Mouse (Mus musculus) hematopoietic stem cell, adult 5-6 weeks (primary cell): ENCODE results near the gene Palm. TPM values are rescaled to one million over a fixed set of nuclear protein-coding genes. Genes with fewer than 3 reads are reported as not detected.
"Not testable (repeated sequence)": the region's sequence is repeated elsewhere in the genome, so short reads cannot be mapped to it uniquely, and the experiment has no call there.

Experiments
- ATAC-seq, 2 experiments: fragments of 125-278 bp in 1 of 2; replicated peaks in 1 of 2; 2 replicates each; pipeline ENCODE4 v1.8.0; 2016 to 2017; ENCODE audit warnings: inconsistent platforms in 2 of 2, mild to moderate bottlenecking in 2 of 2, moderate number of reproducible peaks in 2 of 2, low read depth in 1 of 2, moderate TSS enrichment in 1 of 2; ENCODE audit not compliant: low FRiP score in 2 of 2, poor library complexity in 2 of 2, severe bottlenecking in 2 of 2, insufficient read depth in 1 of 2, low TSS enrichment in 1 of 2
- total RNA-seq: library from RNA; stranded (forward); fragments of 172-1452, 232-1000 nt; gene quantifications from 2 replicates; pipeline ENCODE4 v1.2.3, GENCODE M21; 2017

Gene Palm
- total RNA-seq, result 8.8 and 12.4 TPM in 2 replicates

DNA sequence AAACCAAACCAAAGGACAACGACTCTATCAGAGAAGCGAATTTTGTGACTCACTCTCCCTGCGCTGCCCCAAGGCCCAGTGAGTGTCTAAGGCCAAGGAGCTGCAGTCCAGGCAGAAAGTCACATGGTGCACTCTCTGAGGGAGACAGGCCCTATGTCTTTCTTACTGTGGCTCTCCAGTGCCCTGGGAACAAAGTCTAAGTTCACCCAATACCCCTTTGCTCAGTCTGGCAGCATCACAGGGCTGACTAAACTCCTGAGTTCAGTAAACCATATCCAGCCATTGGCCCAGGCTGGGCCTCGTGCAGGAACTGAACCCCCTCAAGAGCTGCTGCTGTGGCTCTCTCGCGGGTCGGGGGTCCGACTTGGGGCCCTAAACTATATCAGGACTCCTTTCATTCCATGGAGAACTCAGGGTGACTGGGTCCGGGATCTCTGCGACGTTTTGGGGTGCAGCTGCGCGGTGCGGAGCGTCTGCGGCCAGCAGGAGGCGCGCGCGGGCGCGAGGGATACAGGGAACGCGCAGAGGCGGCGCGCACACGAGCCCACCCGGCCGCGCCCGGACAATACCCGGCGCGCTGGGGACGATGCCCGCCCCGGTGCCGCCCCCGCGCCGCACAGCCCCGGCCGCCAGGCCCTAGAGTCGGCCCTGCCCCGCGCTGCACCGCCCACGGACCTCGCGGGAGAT, at the start of gene Palm:
Palm (plus strand) TSS at position 522 of the 687 bp plus-strand sequence.
- peak in 1 of 2 experiments; percentile 46; a peak in 1 of 4 replicates for ATAC-seq

DNA sequence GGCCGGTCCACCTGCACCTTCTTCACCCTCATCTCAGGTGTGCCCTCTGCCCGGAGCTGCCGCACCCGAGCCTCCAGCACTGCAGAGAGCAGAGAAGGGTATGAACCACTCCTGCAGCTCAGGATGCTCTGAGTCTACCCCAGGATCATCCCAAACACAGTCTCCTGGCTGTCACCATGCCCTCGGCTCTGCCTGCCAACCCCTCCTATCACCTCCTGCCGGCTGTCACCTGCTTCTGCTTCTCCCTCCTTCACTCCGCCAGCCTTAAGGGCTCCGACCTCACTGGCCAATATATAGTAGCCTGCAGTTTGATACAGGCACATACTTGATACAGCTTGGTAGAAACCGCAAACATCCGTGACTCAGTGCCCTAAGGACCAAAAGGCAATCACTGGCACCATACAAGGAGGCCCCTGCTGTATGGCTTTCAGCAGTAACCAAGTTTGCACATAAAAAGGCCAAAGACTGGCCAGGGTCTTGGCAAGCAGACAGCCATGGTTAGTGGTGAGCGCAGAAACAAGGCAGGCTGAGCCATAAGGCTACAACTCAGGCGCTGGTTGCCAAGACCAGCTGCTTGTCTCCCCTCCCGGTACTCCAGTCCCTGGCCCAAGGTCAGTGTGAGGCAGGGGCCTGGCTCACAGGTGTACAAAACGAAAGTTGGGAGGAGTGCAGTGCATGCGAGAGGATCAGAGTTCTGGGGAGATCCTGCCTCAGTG, 49.6 kb upstream of the Palm start:
- no peak for ATAC-seq

DNA sequence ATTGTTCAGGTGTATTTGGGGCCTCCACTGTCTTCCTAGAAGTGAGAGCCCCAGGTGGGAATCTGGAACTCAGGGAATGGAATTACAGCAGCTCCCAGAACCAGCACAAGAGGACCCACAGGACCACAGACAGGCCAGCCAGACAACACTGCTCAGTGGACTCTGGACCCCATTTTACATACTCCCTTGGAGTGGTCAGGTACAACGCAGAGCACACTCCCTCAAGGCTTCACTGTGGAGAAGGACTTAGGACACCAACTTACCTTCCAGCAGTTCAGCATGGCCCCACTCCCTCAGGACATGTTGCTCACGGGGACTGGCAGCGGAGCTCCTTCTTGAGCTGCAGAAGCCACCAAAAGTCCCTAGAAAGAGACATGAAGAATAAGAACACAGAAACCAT, 48.0 kb upstream of the Palm start:
- no peak for ATAC-seq

DNA sequence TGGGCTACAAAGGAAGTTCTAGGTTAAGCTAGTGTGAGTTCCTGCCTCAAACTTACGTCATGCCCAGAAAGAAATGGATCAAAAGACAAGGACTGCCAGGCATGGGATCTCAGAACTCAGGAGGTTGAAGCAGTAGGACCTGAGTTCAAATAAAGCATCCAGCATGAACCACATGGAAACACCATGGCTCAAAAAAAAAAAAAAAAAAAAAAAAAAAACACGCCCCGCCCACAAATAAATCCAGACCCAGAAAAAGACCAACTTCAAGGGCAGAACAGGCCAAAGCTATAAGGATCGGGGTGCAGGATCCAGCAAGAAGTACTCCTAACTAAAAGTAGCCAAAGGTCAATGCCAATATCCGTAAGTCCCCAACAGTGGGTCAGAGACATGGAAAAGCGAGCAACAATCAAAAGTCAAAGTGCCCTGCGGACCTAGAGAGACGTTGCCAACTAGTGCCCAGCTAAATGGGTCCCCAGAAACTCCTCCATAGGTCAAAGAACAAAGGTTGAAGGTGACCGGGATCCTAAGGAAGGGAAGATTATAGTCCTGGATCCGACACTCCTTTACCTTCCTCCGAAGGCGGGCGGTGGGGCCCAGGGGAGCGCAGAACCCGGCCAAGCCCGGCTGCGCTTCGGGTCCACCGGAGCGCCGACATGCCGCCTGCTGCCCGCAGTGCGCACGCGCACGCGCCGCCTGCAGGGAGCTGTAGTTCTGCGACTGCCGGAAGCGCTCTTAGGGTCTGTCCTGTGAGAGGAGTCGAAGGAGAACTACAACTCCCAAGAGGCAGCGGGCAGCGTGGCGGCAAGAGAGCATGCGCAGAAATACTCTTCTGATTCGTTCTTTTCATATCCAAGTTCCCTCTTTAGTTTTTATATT, 47.2 kb upstream of the Palm start, which contains the start of gene Polrmt:
Polrmt (minus strand) TSS at position 684 of the 876 bp plus-strand sequence.
- peak; percentile 96 for ATAC-seq

DNA sequence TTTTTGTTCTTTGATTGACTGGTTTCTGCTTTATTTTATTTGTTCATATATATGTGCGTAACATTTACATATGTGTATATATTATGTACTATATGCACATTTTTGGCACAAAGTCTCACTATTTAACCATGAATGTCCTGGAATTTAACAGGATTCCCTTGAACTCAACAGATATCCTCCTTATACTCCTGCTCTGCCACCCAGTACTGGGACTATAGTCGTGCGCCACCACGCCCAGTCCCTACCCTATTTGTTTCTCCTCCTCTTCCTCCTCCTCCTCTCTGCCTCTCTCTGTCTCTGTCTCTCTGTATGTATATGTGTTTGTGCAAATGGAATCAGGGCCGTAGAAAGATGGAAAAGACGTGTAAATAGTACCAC, 46.6 kb upstream of the Palm start:
- ATAC-seq, result peak in 1 of 2 experiments; percentile 30; a peak in 1 of 4 replicates

DNA sequence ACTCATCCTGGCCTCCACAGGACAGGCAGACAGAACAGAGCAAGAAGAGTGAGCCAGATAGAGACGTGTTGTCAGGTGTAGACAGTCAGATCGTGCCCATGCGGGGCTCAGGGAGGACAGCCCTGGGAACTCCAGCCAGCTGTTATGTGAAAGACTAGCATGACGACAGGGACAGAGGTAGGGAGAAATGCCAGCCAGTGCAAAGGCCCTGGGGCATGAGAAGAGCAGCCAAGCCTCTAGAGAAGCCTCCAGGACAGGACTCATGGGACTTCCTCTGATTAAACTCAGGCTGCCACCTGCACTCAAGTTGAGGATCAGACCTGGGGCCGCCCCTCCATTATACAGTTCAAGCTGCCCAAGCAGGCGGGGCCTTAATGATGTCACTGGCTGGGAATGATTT, 44.9 kb upstream of the Palm start:
- ATAC-seq, result no peak

DNA sequence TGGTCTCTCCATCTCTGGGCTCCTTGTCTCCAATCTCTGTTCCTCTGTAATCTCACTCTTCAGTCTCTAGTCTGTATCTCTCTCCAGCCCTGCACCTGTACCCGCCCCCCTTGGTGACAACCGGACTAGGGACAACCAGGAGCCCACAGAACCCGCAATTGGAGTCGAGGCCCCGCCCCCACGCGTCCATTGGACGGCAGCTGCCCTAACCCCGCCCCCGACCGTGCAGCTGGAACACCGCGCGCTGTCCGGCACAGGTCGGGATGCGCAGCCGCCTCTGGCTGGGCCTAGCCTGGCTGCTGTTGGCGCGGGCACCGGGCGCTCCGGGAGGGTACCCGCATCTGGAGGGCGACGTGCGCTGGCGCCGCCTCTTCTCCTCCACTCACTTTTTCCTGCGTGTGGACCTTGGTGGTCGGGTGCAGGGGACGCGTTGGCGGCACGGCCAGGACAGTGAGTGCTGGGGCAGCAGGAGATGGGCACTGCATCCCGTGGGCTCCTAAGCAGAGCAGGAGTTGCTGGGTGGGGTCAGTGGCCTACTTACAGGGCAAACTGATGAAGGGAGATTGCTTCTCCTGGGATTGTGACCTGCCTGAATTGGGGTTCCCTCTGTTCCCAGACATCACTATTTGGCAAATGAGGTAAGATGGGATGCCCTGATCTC, 38.4 kb upstream of the Palm start, which contains the start of gene Fgf22:
Fgf22 (plus strand) TSS at position 221 of the 661 bp plus-strand sequence.
- ATAC-seq, result peak; percentile 17 to 64

DNA sequence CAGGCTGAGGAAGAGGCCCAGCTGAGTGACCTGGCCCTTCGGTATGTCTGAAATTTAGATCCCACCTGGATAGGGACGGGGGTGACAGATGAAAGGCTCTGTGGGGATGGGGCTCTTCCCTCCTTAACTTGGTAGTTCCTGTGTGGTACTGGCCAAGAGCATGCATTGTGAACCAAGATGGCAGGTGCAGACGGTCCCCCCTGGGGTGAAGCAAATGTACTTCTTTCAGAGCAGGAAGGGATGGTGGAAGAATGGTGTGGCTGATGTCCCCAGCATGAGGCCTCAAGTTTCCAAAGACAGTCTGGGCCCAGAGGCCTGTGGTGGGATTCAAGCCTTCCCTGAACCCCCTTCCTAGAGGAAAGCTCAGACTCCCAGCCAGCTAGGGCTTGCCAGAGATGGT, 37.5 kb upstream of the Palm start:
- no peak for ATAC-seq

DNA sequence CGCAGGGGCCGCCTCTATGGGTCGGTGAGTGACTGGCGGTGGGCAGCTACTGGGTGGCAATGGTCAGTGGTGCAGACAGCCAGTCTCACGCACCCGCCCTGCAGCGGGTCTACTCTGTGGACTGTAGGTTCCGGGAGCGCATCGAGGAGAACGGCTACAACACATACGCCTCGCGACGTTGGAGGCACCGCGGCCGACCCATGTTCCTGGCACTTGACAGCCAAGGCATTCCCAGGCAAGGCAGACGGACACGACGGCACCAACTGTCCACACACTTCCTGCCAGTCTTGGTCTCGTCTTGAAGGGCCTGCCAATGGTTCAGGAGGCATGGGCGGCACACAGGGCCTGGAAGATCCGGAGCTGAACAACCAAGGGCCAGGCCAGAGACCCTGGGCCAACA, 36.7 kb upstream of the Palm start:
- no peak for ATAC-seq

DNA sequence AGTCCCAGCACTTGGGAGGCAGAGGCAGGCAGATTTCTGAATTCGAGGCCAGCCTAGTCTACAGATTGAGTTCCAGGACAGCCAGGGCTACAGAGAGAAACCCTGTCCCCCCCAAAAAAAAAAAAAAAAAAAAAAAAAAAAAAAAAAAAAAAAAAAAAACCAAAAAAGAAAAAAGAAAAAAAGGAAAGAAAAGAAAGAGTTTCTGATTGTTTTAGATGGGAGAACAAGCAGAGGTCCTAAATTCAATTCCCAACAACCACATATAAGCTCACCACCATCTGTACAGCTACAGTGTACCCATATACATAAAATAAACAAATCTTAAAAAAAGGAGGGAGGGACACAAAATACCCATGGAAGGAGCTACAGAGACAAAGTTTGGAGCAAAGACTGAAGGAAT, 33.7 kb upstream of the Palm start:
- ATAC-seq, result not testable (repeated sequence)

DNA sequence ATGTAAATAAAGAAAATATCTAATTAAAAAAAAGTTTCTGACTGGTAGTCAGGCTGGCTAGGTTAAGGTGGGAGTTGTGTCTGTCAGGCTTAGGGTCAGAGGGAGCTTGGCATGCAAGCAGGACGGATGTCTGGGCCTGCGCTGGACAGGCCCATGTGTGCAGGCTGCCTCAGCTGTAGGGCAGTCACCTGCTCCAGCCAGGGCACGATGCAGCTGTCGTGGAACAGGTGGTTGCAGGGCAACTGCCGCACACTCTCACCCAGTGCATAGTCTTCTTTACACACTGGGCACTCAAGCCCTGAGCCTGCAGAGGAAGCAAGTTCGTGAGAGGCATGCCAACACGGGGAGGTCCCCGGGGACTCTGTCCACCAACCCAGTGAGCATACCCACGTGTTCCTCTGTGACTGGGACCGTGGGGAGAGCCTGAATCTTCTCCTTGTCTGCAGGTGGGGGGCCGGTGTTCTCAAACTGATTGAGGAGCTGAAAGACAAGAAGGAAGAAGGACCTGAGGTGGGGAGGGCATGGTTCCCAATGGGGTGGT, 32.7 kb upstream of the Palm start:
- ATAC-seq, result no peak

DNA sequence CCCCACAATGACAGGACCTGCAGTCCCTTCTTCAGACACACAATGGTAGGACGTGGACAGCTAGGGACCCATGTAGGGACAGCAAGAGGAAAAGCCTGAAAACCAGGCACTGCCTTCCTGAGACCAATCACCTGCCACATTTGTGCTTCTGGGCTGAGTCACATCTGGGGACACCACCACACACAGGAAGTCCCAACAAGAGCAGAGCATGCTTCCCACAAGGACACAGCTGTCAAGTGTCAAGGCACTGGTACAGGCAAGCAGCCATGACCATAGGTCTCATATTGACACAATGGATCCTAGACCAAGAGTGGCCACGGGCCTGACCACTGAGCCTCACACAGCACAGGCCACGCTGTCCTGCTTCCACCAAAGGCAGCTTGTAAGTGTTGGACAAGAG, 30.5 kb upstream of the Palm start:
- ATAC-seq, result no peak

DNA sequence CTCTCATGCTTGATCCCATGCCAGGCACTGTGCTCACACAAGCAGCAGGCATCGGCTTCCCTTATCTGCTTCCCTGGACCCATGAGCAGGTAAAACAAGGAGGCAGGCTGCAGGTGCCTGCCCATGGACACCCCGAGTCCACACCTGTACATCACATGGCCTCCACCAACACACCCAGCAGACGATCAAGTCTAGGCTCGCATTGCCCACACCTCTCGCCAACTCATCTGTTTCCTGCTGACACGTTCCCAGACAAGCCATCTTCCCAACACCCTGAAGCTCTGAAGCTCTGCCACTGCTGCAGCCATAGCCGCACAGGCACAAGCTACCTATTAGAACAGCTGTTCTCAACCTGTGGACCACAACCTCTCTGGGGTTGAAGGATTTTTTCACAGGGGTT, 29.1 kb upstream of the Palm start:
- ATAC-seq, result no peak

DNA sequence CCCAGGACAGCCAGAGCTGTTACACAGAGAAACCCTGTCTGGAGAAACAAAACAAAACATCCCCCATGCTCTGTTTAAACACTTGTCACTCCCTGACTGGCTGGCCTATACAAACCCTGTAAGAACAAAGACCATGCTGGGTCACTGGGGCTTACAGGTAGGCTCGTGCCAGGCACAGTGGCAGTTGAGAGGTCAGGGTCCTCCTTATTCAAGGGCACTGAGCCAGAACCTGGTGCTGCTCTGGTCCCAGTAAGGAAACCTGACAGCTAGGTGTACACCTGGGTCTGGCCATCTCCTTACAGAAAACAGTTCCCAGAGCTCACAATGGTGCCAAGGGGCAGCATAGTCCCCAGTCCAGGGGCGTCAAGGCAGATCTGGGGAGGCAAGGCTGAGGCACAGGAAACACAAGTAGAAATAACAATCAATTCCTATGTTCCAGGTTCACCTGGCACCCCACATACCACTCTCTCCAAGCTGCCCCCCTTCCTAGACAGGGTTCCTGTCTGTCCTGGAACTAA, 28.1 kb upstream of the Palm start:
- ATAC-seq, result no peak

DNA sequence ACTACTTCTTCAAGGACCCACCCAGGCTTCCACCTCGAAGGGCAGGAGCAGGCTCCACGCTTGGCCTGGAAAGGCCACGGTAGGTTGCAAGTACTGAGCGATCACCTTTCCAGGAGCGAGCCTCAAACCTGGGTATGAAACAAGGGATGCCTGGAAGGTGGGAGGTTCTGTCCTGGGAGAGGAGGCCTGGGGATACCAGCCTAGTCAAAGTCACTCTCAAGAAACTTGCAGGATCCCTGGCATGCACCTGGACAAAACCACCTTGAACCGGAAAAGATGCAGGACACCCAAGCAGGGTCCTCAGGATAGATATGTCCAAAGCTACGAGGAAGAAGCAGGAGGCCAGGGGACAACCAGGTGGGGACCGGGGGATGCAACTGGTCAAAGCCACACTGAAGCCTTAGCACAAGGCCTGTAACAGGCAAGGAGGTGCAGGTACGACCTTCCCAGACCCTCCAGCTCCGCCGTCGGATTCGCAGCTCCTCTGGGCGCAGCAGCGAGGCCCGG, 27.3 kb upstream of the Palm start:
- no peak for ATAC-seq

DNA sequence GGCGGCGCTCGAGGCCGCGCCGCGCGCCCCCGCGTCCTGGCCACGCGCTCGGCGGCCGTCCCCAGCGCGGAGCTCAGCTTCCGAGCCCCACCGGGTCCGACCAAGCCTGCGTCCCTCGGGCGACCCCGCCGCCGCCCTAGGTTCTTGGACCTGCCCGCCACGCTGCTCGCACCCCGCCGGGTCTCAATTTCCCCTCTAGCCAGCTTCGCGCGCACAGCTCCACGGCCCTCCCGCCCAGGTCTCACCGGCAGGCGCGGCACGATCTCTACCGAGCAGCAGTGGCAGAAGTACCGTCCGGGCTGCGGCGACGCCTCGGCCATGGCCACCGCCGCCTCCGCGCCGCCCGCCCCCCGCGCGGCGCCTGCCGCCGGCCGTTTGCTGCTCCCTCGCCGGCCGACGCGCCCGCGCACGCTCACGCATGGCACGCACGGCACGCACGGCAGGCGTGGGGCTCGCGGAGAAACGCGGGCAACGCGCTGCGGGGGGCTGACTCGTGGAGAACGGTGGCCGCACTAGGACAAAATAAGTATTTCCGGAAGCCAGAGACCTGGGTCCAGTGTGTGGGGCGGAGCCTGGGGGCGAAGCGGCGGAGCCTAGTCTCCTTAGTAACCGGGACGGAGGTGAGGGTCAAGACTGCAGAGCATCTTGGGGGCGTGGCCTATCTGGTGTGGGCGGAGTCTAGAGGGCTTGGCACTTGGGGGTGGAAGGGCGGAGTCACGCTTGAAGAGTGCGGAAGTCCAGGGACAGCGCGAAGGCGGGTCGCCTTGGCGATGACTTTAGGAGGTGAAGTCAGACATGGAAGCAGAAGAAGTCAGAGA, 26.7 kb upstream of the Palm start, which contains the start of gene Rnf126:
Rnf126 (minus strand) TSS at position 445 of the 818 bp plus-strand sequence.
- ATAC-seq, result peak; percentile 93 to 94
